Mouse (Mus musculus): ENCODE results near the gene Dhx36.

The Dhx36 gene

GRCm38 (mm10) chr3:62418387-62419138 is 88.2 kb downstream of the Dhx36 start:
- no peak for DNase-seq (ENCODE audit: low spot score)
